Mouse (Mus musculus) left cerebral cortex, postnatal 10 days (tissue): ENCODE data around the gene Mxd4. TPM values are rescaled to one million over a fixed set of nuclear protein-coding genes. Genes with fewer than 3 reads are reported as not detected.

Source experiments
- DNase-seq, 2 experiments: peaks; one replicate each; pipeline ENCODE4 v3.0.0; 2021 to 2022; ENCODE audit warnings: low spot score in 2 of 2, mixed read lengths in 1 of 2; ENCODE audit errors: extremely low spot score in 1 of 2
- intact Hi-C: fragments of 180-260 bp; cut with DNase I; formaldehyde crosslinking; loops from one replicate; pipeline ENCODE4 v1.15.1; 2025
- total RNA-seq, 2 experiments: library from RNA; stranded (reverse); gene quantifications; 2 replicates each; pipeline ENCODE4 v1.2.3; 2021

Mxd4 gene
- total RNA-seq, 2 experiments from 2014 or later, result 61.1 to 70.5 TPM

DNA sequence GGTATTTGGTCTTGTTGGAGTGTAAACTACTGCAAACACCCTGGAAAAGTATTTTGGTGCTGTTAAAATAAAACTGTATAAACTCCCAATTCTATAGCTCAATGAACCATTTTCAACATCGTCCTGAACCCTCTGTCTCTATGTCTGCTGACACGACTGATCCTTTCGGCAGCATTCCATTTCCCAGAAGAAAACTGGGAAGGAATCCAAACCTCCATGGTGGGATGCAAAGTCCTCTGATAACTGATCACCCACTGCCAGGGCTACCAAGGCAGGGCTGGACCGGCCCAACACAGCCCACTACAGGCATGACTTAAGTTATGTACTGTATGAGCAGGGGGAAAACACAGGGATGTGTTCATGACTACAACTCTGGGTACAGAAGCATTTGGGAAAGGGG lies 14.5 kb upstream of the Mxd4 start:
- intact Hi-C loops, result no loop called here
- DNase-seq, result no peak

DNA sequence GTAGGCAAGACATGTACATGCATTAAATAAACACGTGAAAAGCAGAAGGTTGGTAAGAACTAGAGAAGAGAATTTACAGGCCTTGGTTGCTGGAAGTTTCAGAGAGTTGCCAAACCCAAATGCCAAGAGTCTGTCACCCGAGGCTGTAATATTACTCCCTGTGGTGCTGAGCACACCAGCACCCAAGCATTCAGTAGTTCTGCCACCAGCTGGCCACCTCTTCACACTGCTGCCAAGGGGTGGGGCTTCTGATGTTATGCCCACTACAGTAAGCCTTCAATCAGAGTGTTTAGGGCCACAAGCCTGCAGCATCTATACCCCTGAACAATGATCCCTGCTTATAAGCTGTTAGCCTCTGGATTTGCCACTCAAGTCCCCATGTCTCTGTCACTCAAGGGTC lies 13.9 kb upstream of the Mxd4 start:
- intact Hi-C loops, result no loop called here
- DNase-seq, result no peak

DNA sequence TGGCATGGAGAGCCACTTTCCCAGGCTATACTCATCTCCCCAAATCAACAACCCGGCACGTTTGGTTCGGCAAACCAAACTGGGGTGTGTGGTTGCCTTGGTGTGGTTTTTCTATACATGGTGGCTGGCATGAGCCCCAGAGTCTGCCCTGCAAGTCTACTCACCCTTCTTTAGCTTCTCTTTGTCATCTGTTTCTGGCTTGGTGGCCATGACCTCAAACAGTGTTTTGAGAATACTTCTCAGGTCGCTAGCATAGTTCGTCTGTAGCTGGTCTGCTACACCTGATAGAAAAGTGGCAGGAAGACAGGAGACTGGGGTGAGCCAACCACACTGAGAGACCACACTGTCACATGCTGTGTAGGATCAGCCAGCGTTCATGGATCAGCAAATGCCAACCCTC lies 11.1 kb upstream of the Mxd4 start:
- no peak for DNase-seq
- intact Hi-C loops, result no loop called here

DNA sequence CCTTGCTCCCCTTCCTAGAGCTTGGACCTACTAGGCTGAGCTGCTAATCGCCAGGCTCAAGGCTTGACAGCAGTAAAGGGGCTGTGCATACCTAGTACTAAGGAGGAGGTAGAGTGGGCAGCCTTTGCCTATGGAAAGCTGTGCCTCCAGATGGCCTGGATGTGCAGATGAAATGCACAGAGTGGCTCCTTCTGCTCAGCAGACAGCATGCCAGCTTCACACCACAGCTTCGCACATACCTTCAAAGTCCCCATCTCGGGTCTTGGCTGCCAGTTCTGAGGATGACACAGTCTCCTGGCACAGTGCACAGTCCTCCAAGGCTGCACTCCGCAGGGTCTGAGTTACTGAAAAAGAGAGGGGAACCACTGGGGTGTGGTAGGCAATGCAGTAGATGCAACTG lies 9.7 kb upstream of the Mxd4 start:
- peak; percentile 54 to 74 for DNase-seq
- intact Hi-C loops, result no loop called here

DNA sequence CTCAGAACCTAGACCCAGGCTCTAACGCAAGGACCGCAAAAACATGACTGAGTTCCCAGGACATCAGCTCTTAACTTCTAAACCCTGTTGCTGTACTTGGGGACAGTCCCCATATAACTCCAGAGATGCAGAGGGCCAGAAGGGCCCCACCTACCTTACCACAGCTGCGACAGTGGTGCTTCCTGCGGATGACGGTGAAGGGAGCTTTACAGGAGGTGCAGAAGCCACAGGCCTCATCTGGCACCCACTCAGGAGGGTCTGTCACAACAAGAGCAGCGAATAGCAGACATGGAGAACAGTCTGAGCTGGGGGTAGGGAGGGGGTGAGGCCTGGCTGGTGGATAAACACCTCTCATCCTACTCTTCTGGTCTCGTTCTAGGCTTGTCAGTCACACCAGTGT lies 8.9 kb upstream of the Mxd4 start:
- intact Hi-C loops, result no loop called here
- DNase-seq, result no peak

DNA sequence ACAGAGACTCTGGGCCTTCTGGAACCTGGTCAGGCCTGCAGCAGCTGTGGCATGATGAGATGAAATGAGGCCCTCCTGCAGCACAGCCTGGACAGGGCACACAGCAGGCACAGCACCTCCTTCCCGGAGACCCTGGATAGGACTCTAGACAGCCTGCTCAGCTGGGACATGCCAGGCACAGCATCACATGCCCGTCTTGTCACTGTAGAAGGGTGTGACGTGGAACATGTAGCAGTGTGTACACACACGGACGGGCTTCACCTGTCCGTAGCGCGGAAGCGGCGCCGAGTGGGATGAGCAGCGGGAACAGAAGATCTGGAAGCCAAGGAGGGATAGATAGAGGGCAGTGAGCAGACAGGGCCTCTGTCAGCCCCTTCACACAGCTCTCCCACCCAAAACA lies 8.3 kb upstream of the Mxd4 start:
- no peak for DNase-seq
- intact Hi-C loops, result no loop called here

DNA sequence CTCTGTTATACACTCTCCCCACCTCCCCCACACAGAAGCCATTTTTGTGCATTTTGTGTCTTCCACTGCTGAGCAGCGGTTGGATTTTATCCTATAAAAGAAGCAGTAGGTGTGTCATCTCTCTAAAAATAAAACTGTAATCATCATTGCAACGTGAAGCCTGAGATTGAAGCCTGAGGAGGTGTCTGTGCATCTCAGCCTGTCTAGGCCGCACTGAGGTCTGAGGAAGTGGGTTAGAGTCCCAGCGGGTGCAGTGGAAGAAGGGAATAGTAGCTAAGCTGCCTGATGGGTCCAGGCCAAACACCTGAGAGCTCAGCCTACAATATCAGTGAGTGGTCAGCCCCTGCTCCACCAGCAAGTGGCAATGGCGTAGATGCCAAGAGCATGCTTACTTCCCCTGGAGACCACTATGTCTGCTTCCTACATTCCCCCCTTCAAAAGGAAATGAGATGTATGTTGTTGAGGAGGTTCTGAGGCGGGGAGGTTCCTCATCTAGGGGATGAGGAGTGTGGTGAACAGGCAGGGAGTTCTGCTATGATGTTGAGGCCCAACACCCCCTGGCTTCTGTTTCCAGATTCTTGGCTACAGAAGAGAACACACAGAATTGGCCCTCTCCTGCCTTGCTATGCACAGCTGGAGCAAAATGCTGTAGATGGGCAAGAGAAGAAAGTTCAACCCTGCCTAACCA lies 7.6 kb upstream of the Mxd4 start:
- no peak for DNase-seq

DNA sequence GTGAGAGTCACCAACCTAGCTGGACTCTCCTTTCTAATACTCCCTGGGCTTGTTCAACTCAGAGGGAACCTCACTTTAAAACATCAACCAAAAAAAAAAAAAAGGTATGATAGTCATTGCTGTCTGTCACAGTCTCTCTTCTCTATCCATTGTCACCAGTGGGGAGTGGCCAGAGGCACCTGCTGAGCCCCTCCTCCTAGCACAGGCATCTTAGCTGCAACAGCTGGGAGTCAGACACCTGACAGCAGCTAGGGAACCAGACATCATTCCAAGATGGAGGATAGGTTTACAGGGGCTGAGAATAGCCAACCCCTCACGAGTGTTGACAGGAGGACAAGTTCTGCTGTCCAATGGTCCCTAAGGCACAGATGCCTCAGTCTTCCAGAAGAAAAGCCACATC lies 6.9 kb upstream of the Mxd4 start:
- intact Hi-C loops, result loop anchor here (5.0 kb wide), 1 partner anchor 97 kb away; no protein-coding TSS in a partner anchor
- DNase-seq, result no peak

More for the DNA sequence above, 7.6 kb upstream of the Mxd4 start:
- intact Hi-C loops, result loop anchor here (5.0 kb wide), 1 partner anchor 98 kb away; no protein-coding TSS in a partner anchor

DNA sequence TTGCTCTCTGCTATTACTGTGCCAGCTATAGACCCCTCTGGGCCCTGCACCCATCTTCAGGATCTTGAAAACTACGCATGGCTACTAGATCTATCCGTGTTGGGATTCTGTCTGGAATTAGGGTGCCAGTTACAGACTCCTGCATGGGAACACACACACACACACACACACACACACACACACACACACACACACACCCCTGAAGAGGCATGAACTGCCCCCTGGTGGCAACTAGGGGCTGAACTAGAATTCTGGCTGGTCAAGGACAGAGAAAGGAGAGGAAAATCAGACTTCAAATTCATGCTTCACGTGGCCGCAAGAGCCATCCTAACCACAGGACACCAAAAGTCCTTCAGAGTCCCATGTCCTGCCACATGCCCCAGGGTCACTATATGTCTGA lies 4.3 kb upstream of the Mxd4 start:
- intact Hi-C loops, result loop anchor here (5.0 kb wide), 1 partner anchor 95 kb away; no protein-coding TSS in a partner anchor
- DNase-seq, result peak in 1 of 2 experiments; percentile 61

DNA sequence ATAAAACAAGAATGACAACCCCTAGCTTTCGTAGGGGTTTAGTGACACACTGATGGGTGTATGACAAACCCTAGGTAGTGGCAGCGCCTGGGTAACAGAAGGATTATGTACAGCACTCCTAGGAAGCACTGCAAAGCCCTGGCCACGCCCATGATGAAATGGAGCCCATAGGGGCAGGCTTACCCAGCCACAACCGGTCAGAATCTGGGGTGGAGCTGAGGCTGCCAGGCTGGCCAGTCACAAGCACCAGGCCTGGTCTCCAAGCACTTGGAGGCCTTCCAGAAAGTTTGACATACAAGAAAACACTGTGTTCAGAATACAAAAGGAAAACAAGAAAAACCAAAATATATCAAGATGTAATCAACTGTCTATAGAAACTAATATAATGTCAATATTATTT lies 3.5 kb upstream of the Mxd4 start:
- DNase-seq, result peak in 1 of 2 experiments; percentile 45
- intact Hi-C loops, result loop anchor here (5.0 kb wide), 1 partner anchor 94 kb away; no protein-coding TSS in a partner anchor

DNA sequence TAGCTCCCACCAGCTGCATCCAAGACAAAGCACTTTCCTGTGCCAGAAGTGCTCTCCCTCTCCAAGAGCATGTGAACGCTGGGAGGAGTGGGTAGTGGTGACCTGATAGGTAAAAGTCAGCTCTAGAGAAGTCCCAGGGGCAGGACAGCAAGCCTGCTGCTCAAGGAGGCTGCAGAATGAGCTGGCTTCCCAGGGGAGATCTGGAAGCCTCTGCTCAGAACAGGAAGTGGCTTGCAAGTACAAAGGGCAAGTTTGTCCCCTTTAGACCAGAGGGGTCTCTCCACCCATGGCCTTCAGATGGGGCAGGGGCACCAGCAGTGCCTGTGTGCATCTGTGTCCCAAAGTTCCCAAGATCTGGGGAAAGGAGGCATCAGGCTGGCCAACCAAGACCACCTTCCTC lies 2.0 kb upstream of the Mxd4 start:
- no peak for DNase-seq
- intact Hi-C loops, result no loop called here

DNA sequence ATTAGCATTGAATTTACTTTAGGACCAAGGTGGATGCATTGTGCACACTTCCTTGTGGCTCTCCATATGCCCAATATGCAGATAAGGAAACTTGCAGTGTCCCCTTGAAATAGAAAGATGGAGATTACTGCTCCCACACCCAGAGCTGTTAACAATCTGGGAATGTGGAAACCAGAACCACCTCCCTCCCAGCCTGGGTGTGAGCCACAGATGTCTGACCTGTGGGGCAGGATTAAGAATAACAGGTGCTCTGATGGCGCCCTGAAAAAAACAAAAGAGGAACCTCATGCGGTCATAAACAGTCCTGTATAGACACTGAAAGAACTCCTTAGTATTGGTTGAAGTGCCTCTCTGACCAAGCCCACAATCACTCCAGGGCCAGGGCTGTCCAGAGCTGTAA lies 1.3 kb upstream of the Mxd4 start:
- no peak for DNase-seq
- intact Hi-C loops, result no loop called here

DNA sequence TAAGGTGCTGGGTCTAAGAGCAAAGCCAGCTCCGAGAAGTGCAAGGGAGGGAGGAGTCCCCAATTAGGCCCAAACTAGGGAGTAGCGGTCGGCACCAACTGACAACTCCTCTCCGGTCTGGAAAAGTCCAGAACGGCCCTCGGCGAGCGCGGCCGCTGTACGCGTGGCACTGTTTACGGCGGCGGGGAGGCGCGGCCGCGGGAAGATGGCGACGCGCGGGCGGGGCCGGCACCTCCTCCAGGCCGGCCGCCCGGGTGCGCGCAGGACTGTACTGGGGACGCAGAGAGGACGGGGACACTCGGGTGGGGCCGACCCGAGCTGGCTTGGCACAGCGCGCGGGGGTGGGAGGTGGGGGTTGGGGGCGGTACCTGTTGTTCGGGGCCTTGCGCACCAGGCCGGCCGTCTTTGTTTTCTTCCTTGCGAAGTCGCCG lies 544 bp downstream of the Mxd4 start:
- DNase-seq, result peak in 1 of 2 experiments; percentile 81

DNA sequence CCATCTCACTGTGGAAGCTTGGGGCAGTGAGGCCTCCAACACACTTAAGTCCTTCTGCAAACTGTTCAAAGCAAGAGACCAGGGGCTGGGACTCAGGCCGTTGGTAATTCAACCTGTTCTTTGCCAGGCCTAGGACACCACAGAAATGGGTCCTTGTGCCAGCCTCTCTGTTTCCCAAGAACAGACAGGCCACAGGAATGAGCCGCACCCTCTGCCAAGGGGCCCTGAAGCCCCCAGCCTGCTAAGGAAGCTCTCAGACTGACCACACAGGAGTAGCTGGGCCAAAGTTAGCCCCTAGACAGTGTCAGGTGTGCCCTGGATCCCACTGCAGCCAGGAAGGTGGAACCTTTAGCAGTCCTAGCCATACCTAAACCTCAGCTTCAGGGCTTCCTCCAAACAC lies 1.1 kb downstream of the Mxd4 start:
- intact Hi-C loops, result no loop called here
- no peak for DNase-seq

More for the DNA sequence above, 544 bp downstream of the Mxd4 start:
- intact Hi-C loops, result no loop called here

DNA sequence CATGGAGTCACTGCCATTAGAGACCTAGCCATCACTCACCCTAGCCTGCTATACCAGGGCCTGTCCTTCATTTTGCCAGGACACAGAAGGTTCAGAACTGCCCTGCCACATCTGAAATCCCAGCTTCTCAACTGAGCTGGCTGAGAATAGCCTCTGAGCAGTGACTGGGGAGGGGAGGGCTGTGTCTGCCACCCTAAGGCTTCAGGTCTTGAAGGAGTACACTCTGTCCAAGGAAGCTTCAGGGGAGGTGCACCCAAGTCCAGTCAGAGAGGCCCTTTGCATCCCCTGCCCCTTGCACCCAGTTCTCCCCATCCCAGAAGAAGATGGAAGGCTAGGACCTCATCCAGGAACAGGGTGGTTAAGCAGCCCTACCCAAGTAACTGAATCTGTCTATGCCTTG lies 1.7 kb downstream of the Mxd4 start:
- no peak for DNase-seq
- intact Hi-C loops, result no loop called here

DNA sequence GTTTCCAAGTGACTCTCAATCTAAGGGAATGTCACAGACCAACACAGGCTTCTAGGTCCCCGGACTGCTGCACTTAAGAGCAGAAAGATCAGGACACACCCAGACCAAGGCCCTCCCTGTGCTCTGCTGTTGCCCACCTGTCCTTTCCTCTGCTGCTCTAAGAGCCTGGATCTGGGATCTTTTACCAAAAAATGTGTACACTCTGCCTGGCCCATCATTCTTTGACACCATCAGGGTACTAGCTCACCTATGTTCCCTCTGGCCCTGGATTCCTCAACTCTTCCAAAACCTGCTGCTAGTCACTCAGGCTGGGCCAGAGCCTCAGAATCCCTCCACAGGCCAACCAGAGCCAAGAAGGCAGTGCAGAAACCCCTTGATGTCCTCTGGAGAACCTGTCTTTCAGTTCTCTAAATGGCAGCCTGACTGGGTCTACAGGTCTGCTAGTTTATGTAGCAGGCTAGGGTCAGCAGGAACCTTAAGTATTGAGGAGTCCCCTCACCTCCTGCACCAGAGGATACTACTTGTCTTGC lies 2.4 kb downstream of the Mxd4 start:
- DNase-seq, result no peak
- intact Hi-C loops, result no loop called here

DNA sequence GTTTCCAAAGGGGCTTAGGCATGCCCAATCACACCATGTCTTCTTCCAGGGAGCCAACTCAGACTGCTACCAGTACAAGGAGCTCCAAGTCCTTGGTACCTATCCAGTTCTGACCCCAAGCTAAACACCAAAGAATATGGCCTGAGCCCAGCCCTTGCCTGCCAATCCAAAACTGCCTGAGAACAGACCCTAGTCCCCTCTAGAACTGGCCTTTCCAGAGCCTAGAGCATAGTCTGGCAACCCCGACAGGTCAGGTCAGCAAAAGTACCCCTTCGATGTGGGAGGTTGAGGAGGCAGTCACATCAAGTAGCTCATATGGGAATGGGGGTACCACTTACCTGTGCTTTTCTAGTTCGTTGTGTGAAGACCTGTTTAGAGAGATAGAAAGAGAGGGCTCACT lies 3.5 kb downstream of the Mxd4 start:
- intact Hi-C loops, result no loop called here
- DNase-seq, result no peak

DNA sequence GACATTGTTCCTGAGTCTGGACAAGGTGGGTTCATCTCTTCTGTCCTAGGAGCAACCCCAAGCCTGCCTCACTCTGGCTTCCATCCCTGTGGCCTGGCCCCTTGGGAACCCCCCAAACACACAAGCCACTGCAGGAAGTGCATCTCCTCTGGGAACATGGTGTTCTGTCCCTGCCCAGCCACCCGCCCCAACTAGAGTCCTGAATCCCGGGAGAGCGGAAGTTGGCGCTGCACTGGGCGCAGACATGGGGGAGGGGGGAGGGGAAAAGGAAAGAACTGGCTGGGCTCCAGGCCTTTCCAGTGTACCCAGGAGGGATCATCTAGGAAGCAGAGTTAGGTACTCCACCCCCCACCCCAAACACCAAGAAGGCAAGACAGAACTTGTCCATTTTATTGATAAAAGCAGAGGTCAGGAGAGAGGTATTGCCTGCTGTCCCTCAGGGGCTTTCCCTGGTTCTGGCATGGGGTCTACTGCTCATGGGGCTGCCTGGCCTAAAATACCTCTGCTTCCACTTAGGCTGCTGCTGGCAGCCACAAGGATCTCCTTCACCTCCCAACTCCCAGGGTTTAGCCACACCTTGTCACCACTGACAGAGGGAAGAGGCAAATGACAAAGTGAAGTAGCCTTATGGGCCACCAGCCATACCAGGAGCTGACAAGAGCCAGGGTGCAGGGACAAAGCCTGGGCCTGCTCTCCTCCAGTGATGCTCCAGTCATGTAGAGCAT lies 4.2 kb downstream of the Mxd4 start:
- DNase-seq, result peak in 1 of 2 experiments; percentile 72
- intact Hi-C loops, result no loop called here

DNA sequence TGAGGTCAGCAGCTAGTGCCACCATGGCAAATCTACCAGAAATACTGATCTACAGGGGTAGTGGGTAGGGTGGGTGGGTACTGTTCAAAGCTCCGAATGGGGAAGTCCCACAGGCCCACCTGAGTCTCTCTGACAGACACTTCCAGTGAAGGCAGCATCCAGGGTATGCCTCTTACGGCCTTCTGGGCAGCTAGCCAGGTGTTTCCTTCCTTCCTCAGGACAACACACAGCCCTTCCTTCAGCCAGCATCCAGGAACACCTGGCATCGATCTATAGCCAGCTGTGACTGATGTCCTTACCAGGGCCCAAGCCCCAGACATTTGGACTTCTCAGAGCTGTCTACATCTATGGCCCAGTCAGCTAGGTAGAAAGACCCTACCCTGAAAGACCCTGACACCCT lies 5.0 kb downstream of the Mxd4 start:
- no peak for DNase-seq
- intact Hi-C loops, result no loop called here

DNA sequence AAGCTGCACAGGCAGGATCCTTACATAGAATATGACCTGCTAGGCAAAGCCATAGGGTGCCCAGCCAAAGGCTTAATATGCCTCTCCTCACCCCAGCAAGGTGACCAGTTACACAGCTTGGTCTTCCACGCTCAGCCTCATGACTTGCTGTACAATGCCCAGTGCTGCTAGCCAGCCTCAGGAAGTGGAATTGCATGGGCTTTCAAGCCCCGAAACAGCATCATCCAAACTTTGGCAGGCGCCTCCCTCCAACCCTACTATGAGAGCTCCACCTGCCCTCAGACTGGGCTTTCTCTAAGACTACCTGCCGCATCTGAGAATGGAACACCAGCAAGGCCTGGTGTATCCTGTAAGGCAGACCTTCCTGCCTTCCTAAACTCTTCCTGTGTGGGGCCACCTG lies 9.7 kb downstream of the Mxd4 start:
- intact Hi-C loops, result no loop called here
- no peak for DNase-seq
